Mouse (Mus musculus) induced T-regulatory cell, adult 2 months (primary cell): ENCODE measurements around the gene Hoxb7.

Source experiments
- DNase-seq: peaks from one replicate; pipeline ENCODE4 v3.0.0-alpha.2; 2012; ENCODE audit warnings: low read depth

The Hoxb7 gene

DNA sequence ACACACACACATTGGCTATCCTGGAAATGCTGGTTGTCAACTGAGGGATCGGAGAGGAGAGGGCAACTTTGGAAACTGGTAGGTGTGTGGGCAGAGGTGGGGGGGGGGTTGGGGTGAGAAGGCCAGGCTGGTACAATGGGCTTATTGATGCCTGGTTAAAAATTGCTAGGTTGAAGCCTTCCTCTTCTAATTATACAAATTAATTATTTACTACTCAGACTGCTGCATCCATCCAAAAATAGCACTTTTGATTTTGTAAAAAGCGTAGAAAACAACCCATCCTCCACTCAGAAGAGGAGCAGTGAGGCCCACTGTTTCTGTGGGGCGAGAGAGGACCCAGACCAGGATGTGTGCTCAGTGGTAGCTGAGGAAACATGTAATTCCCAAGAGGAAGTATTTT, 48.6 kb downstream of the Hoxb7 start:
- DNase-seq = no peak

DNA sequence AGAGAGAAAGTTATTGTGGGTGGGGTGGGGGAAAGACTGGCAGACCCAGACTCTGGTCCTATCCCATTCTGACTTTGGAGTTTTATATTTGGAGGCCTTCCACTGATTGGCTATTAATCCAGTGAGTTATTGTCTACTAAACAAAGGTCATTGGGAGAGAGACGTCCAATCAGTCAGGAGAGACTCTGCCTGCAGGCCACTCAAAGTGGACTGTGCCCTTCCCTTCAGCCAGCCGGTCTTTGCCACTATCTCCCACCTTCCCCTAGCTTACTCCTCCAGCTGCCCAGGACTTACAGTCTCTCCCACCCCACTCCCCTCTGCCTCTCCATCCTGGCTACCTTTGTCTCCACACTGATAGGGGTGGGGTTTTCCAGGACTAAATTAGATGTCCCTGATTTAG, 50.2 kb downstream of the Hoxb7 start:
- DNase-seq = no peak

GRCm38 (mm10) chr11:96337026-96337425, 50.6 kb downstream of the Hoxb7 start:
- DNase-seq = no peak

- no peak for DNase-seq
These were observed 52.8 kb downstream of the Hoxb7 start for GRCm38 (mm10) chr11:96338957-96339855.
